Mouse (Mus musculus) cortical plate, adult 2 months (tissue): ENCODE data around the gene Fbxw4. TPM values are rescaled to one million over a fixed set of nuclear protein-coding genes. Genes with fewer than 3 reads are reported as not detected.
"Not testable (repeated sequence)": the region's sequence is repeated elsewhere in the genome, so short reads cannot be mapped to it uniquely, and the experiment has no call there.

Experiments used
- H3K27ac ChIP-seq: fragments of 200-500 bp; 2 replicates; pipeline ENCODE4 v1.5.1; 2012; ENCODE audit warnings: low read length, control low read depth, inconsistent platforms; ENCODE audit not compliant: insufficient read depth
- H3K4me1 ChIP-seq: fragments of 200-500 bp; 2 replicates; pipeline ENCODE4 v1.6.1; 2011; ENCODE audit warnings: low read length; ENCODE audit not compliant: control insufficient read depth, insufficient read depth
- H3K4me3 ChIP-seq: fragments of 200-500 bp; 2 replicates; pipeline ENCODE4 v1.5.1; 2011; ENCODE audit warnings: mild to moderate bottlenecking, low read length, control low read depth; ENCODE audit not compliant: insufficient read depth
- CTCF ChIP-seq: fragments of 200-500 bp; IDR thresholded peaks from 2 replicates; pipeline ENCODE4 v1.5.1; 2011; ENCODE audit warnings: mild to moderate bottlenecking, control low read depth, low read length; ENCODE audit not compliant: insufficient read depth; ENCODE audit errors: extremely low read depth
- POLR2A ChIP-seq: fragments of 200-500 bp; IDR thresholded peaks from 2 replicates; pipeline ENCODE4 v1.6.1; 2011; ENCODE audit warnings: mild to moderate bottlenecking, low read length, control low read depth; ENCODE audit not compliant: insufficient read depth; ENCODE audit errors: extremely low read depth
- polyA plus RNA-seq: library from polyadenylated mRNA; depleted of rRNA; stranded (reverse); fragments of >200 nt; gene quantifications from 2 replicates; pipeline ENCODE4 v1.2.3, GENCODE M21; 2012

The Fbxw4 gene
- polyA plus RNA-seq, 1 experiment, result 57.8 TPM

DNA sequence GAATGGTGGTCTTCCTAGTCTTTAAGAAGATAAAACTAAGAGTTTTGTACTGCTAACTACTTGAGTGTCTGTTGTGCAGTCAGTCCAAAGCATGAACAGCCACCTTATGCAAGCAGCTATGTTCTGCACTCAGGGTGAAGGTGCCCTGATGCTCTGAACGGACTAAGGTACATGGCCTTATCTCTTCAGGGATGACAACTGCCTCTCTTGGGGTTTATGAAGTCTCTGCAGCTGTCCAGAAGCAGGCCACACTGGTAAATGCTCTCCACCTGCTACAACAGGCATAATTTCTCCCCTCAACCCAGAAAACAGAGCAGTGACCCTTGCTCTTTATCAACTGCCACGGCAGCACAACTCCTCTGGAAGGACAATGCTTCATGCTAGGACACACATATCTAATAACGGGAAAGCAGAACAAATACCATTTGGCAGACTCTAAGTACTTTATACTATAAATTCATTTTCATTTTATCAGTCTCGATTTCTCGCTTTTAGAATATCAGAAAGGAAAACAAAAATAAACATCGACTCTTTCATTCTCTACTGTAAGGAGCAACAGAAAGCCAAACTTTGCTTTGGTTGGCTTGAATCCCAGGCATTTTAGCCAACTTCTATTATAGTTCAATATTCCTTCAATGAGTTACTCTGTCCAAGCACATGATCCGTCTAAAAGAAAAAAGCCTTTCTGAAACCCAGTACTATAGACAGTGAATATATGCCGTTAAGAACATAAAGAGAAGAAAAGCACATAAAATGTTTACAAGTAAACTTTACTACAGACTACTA lies 3.1 kb downstream of the Fbxw4 start:
- TF ChIP-seq CTCF, result no peak
- Histone ChIP-seq H3K27ac (no peak overlapping the region), H3K4me3 (no peak overlapping the region), H3K4me1 (peaks cover 5% of the 10 kb centered on the region)

DNA sequence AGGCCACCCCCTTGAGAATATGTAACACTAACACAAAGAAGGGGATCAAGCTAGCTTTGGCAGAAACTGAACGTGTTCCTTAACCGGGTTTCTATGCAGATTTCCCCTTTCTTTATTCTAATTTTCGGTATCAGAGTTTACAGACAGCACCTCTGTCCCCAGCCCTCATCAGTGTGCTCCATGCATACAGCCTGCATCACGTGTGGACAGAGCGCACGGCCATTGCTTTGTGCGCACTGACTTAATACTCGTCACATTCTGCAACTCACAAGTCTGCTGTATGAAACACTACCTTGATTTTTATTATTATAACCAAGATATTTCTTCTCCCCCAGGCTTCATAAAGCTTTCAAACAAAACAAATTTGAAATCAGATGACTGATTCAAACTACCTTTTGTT lies 4.2 kb downstream of the Fbxw4 start:
- Histone ChIP-seq H3K4me1 (peaks cover 5% of the 10 kb centered on the region), H3K27ac (no peak overlapping the region), H3K4me3 (no peak overlapping the region)
- TF ChIP-seq CTCF (no peak), POLR2A (no peak)

DNA sequence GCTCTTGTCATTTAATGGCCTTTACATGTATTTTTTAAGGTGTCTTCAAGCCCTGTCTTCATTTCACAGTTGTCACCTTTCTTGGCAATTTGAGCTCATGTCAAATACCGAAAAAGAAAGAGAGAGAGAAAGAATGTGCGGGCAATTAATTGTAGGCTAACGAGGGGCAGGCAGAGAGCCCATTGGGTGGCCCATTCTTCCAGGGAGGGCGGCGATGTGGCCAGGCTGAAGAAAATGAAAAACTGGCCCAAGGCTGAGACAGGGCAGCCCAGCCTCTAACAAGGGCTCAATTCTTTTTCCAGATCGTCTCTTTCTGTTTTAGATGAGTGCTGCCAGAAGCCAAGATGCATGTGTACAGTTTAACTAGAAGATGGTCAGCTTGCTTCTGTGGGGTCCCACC lies 6.1 kb downstream of the Fbxw4 start:
- H3K27ac ChIP-seq, result no peak overlapping the region
- no peak overlapping the region for H3K4me3 ChIP-seq
- peaks cover 5% of the 10 kb centered on the region for H3K4me1 ChIP-seq
- TF ChIP-seq CTCF (no peak), POLR2A (no peak)

DNA sequence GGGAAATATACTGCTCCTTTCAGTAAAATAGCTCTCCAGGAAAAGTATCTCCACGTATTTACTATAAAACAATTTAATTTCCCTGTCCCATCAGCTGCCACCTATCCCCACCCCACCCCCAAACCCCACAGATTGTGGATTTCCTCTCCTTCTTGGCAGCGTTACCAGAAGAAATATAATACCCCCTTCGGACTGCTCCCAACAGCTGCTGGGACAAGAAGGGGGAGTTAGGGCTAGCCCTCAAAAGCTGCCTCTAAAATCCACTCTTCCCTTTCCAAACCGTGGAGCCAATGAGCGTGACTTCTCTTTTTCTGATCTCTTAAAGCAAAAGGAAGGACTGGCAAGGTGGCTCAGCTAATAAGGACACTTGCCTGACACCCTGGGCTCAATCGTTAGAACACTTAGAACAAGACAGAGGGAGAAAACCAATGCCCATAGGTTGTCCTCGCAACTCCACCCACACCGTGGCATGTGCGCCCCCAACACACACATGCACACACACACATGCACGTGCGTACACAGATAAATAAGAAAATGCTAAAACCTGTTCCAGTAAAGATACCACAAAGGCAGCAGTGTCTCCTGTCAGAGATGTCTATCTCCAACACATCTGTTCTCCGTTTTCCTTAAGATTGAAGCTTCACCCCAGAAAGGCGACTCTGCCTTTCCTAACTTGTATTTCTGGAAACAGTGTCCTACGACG lies 7.7 kb downstream of the Fbxw4 start:
- Histone ChIP-seq H3K4me3 (no peak overlapping the region), H3K4me1 (peaks cover 5% of the 10 kb centered on the region), H3K27ac (no peak overlapping the region)
- no peak for TF ChIP-seq CTCF
- TF ChIP-seq POLR2A, result no peak

DNA sequence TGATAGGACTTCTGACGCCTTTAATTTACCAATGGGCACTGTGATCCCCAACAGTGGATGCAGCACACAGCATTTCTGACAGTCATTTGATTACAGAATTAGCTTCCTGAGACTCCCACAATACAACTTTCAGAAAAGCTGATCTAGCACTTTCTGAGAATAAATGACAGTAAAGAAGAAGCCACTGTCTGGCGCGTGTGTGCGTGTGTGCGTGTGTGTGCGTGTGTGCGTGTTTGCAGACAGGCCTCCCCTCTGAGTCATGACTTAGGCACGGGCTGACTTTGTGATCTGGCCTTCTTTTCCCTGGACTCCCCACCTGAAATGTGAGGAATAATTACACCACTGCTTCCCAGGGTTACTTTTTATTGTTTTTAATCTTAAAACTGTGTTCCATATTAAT lies 8.6 kb downstream of the Fbxw4 start:
- Histone ChIP-seq H3K27ac (no peak overlapping the region), H3K4me1 (peaks cover 5% of the 10 kb centered on the region), H3K4me3 (no peak overlapping the region)
- TF ChIP-seq POLR2A (no peak), CTCF (no peak)

DNA sequence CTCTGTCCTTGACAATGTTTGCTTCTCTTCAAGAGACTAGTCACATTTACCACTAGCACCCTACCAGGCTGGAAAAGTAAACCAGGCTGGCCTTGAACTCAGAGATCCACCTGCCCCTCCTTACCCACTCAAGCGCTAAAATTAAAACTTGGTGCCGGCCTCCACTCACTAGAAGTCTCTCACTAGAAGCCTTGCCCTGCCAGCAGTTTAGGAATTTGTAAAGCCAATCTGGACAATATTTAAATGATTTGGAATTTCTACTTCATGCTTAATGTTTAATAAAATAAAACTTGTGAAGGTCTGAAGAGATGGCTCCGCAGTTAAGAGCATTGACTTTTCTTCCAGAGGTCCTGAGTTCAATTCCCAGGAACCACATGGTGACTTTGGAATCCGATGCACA lies 10.3 kb downstream of the Fbxw4 start:
- TF ChIP-seq CTCF (no peak), POLR2A (no peak)

DNA sequence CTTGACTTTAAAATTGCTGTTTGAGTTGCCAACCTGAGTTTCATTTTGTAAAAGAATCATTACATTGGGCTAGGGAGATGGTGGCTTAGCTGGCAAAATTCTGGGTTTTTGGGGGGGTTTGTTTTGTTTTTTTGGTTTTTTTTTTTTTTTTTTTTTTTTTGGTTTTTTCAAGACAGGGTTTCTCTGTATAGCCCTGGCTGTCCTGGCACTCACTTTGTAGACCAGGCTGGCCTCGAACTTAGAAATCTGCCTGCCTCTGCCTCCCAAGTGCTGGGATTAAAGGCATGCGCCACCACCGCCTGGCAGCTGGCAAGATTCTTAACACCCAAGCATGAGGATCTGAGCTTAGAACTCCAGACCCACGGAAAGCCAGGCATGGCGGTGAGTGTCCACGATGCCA lies 11.6 kb downstream of the Fbxw4 start:
- H3K27ac ChIP-seq, H3K4me1 ChIP-seq, H3K4me3 ChIP-seq: not testable (repeated sequence)

More for the DNA sequence above, 10.3 kb downstream of the Fbxw4 start:
- Histone ChIP-seq H3K27ac (no peak overlapping the region), H3K4me3 (no peak overlapping the region), H3K4me1 (peaks cover 3% of the 10 kb centered on the region; the same call in 1 of the 2 replicates)

DNA sequence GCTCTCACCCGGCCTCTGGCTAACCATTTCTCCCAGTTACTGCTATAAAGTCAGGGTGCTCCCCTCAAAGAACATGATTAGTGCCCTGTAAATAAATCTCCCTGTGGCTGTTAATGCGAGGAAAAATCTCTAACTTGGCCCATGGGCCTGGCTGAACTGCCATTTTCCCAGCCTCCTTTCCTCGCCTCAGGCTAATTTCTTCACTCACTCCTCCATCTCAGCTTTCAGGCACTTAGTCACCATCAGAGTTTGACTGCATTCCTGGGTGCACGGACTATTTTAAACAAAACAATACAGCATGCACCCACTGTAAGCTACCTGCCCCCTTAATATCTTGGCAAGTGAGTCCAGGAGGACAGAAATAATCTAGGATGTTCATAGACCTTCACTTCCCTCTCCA lies 13.2 kb downstream of the Fbxw4 start:
- no peaks in the 10 kb centered on the region for H3K4me1 ChIP-seq
- no peak for TF ChIP-seq CTCF
- TF ChIP-seq POLR2A, result no peak
- H3K4me3 ChIP-seq, result no peak overlapping the region
- no peak overlapping the region for H3K27ac ChIP-seq

DNA sequence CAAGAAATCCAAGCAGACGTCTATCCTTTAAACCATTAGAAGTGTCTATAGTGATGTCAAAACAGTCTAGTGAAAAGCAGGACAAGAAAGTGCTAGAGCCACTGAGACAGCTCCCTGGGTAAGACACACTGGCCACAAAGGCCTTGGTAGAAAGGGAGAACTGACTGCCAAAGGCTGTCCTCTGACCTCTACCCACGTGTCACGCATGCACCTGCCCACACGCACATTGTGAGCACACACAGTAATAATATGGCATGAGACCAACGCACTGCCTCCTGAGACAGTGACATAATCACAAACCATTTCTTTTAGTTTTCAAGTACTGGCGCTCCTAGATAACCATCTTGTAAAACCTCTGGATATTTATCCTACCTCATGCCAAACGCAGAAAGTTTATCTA lies 19.4 kb downstream of the Fbxw4 start:
- TF ChIP-seq POLR2A, result no peak
- no peak for TF ChIP-seq CTCF

DNA sequence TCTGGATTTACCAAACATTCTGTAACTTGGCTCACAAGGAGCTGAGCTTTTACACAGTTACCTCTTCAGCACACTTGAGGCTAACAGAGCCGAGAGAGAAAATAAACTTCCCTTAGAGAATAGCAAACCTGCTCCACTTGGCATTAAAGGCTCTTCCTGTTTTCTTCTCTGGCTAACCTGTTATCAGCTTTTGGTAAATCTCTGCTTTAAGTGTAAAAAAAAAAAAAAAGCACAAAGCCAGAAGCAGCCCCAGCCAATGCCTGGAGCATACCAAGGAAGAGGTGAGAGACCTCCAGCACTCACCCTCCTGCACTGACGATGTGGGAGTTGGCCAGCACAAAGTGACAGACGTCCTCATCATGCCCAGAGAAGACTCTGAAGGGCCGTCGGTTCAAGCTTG lies 24.2 kb downstream of the Fbxw4 start:
- Histone ChIP-seq H3K27ac (no peak overlapping the region), H3K4me3 (no peak overlapping the region), H3K4me1 (no peaks in the 10 kb centered on the region)
- TF ChIP-seq CTCF (no peak), POLR2A (no peak)

More for the DNA sequence above, 19.4 kb downstream of the Fbxw4 start:
- Histone ChIP-seq H3K4me3 (no peak overlapping the region), H3K27ac (no peak overlapping the region), H3K4me1 (no peaks in the 10 kb centered on the region)
